Mouse (Mus musculus): ENCODE results near the gene Pkm.

The Pkm gene

DNA sequence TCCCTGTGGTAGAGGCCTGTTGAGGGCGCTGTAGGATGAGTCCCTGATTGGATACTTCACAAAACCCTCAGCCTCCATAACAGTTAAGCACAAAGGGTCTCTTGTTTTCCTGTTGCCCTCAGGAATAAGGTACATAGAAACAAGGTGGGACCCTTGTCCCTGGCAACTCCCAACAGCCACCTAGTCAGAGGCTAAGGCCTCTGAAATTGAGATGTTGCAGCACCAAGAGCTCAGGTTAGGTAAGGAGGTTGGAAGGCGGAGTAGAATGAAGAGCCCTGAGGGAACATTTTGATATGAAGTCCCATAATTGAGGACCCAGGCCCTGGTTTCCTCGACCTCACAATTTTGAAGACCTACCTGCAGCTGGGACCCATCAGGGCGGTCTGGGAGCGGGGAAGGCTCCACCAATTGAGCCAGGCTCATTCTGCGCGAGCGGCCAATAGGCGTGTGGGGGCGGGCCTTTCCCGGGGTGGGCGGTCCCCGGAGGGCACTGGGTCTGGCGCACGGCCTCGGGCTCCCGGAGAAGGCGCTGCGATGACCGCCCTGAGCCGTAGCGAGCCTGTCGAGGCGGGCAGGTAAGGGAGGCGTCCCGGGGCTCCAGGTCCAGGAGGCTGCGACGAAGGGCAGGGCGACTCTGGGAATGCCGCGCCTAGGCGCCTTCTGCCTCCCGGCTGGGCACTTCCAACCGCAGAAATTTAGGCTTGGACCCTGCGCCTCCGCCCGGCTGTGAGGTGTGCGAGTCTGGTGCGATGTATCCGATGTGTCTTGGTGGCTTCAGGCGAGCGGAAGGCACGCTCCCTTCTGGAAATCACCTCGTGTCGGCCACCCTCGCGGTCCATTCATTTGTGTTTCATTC lies 23.7 kb downstream of the Pkm start, which contains the start of gene Gramd2:
Gene Gramd2 (plus strand): TSS at position 467 of the 856 bp plus-strand sequence.
- CTCF ChIA-PET: interaction anchor here in 3 of 4 experiments (0.5 to 2.3 kb wide), 13 partner anchors 10 to 408 kb away, joined by 3 to 13 read pairs (median 4); partner anchors contain the start of gene Pkm (in 1 of the 3)
- POLR2A ChIA-PET: interaction anchor here (0.6 to 38.3 kb wide), 44 partner anchors 7 to 405 kb away, joined by 3 to 1470 read pairs (median 4); partner anchors contain the start of genes Pkm (in 3 of the 4), Celf6 (in 2 of the 4), Adpgk (in 1 of the 4) and Arih1 (in 1 of the 4)

DNA sequence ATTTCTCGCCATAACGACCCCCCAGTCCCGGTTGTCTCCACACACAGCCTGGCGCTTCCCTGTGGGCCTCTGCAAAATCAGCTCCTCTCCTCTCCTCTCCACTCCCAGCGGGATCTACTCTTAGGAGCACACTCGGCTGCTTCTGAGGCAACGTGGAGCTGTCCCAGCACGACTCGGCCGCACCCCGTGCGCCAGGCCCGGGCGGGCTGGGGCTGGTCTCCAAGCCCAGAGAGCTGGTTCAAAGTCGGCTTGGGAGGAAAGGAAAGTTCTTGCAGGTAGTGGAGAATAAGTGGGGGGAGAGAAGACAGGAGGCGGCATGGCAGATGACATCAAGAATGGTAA lies 24.3 kb downstream of the Pkm start:
- CTCF ChIA-PET: interaction anchor here in 1 of 4 experiments (0.5 to 2.3 kb wide), 7 partner anchors 11 to 1008 kb away, joined by 3 to 13 read pairs (median 4); partner anchors contain the start of genes Lrrc49 and Pkm
- POLR2A ChIA-PET: interaction anchor here (0.7 to 38.3 kb wide), 37 partner anchors 8 to 406 kb away, joined by 3 to 1470 read pairs (median 4); partner anchors contain the start of genes Pkm (in 4 of the 4), Celf6 (in 2 of the 4), Adpgk (in 1 of the 4) and Hexa (in 1 of the 4)

DNA sequence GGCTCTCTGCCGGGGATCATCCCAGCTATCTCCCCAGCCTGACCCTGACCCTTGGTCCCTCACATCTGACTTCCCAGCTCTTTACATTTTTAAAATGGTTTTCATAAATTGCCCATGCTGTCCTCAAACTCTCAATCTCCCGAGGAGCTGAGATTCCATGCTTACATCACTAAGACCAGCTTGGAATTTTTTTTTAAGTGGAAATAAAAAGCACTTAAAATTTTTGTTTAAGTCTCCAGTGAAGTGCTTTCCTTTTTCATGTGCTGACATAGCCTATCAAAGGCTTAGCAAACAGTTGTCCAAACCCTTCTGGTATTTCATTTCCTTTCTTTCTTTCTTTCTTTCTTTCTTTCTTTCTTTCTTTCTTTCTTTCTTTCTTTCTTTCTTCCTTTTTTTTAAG lies 27.9 kb downstream of the Pkm start:
- POLR2A ChIA-PET: interaction anchor here in 3 of 4 experiments (0.6 to 38.3 kb wide), 7 partner anchors 8 to 26 kb away, joined by 3 to 1470 read pairs (median 6); partner anchors contain the start of gene Pkm (in 2 of the 3)
- CTCF ChIA-PET: interaction anchor here in 2 of 4 experiments (0.6 kb wide), 3 partner anchors 30 to 467 kb away, joined by 3 to 5 read pairs (median 3); no protein-coding TSS in a partner anchor

DNA sequence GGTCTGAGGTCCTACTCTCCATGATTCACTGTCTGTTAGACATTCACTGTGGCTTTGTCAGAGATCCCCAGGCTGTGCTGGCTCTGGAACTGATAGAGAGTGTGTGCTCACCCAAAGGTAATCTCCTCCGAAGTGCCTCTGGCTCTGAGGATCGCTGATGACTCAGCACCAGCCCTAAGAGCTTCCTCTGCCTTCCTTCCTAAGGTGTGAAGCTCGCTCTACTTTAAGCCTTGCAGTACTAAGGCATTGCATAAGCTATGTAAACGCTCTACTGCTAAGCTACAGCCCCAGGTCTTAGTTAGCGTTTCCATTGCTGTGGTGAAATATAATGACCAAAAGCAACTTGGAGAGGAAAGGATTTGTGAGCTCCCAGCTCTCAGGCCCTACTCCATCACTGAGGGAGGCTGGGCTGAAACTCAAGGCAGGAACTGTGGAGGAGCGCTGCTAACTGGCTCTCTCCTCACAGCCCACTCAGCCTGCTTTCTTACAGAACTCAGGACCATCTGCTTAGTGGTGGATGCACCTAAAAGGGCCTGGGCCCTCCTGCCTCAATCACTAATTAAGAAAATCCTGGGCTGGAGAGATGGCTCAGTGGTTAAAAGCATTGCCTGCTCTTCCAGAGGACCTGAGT lies 31.4 kb downstream of the Pkm start:
- ChIA-PET CTCF (interaction anchor here in 1 of 4 experiments (1.1 to 1.4 kb wide), 2 partner anchors 14 to 95 kb away, joined by 3 read pairs; no protein-coding TSS in a partner anchor), POLR2A (interaction anchor here (0.6 to 38.3 kb wide), 19 partner anchors 9 to 253 kb away, joined by 3 to 1470 read pairs (median 3); partner anchors contain the start of genes Pkm (in 2 of the 4), Gramd2 (in 1 of the 4), Myo9a (in 1 of the 4) and Senp8 (in 1 of the 4))

- CTCF ChIA-PET: interaction anchor here in 1 of 4 experiments (0.6 to 1.3 kb wide), 3 partner anchors 9 to 268 kb away, joined by 3 to 4 read pairs (median 4); no protein-coding TSS in a partner anchor
- POLR2A ChIA-PET: interaction anchor here (0.6 to 38.3 kb wide), 23 partner anchors 10 to 265 kb away, joined by 3 to 1470 read pairs (median 4); partner anchors contain the start of genes Gramd2 (in 2 of the 4), Pkm (in 2 of the 4), Myo9a (in 1 of the 4) and Senp8 (in 1 of the 4)
Measured at GRCm38 (mm10) chr9:59691635-59692094, 35.5 kb downstream of the Pkm start.

- CTCF ChIA-PET: interaction anchor here in 2 of 4 experiments (0.5 to 1.3 kb wide), 4 partner anchors 9 to 267 kb away, joined by 3 to 5 read pairs (median 4); no protein-coding TSS in a partner anchor
- POLR2A ChIA-PET: interaction anchor here (0.6 to 38.3 kb wide), 19 partner anchors 10 to 264 kb away, joined by 3 to 1470 read pairs (median 4); partner anchors contain the start of genes Gramd2 (in 2 of the 4), Pkm (in 2 of the 4), Myo9a (in 1 of the 4) and Senp8 (in 1 of the 4)
Measured at GRCm38 (mm10) chr9:59692145-59692544, 36.0 kb downstream of the Pkm start.

- CTCF ChIA-PET: interaction anchor here in 1 of 4 experiments (1.2 kb wide), 1 partner anchor 29 kb away, joined by 3 read pairs; no protein-coding TSS in a partner anchor
- POLR2A ChIA-PET: interaction anchor here (0.8 to 38.3 kb wide), 11 partner anchors 9 to 38 kb away, joined by 3 to 1470 read pairs (median 3); partner anchors contain the start of genes Pkm (in 3 of the 4) and Gramd2 (in 2 of the 4)
Measured at GRCm38 (mm10) chr9:59694571-59695450, 38.6 kb downstream of the Pkm start.

GRCm38 (mm10) chr9:59695451-59695813 lies 39.3 kb downstream of the Pkm start:
- POLR2A ChIA-PET: interaction anchor here (0.5 to 38.3 kb wide), 12 partner anchors 9 to 78 kb away, joined by 3 to 1470 read pairs (median 3); partner anchors contain the start of genes Pkm (in 3 of the 4) and Gramd2 (in 2 of the 4)
- CTCF ChIA-PET: interaction anchor here in 2 of 4 experiments (0.9 to 1.2 kb wide), 2 partner anchors 29 to 274 kb away, joined by 3 read pairs; no protein-coding TSS in a partner anchor

DNA sequence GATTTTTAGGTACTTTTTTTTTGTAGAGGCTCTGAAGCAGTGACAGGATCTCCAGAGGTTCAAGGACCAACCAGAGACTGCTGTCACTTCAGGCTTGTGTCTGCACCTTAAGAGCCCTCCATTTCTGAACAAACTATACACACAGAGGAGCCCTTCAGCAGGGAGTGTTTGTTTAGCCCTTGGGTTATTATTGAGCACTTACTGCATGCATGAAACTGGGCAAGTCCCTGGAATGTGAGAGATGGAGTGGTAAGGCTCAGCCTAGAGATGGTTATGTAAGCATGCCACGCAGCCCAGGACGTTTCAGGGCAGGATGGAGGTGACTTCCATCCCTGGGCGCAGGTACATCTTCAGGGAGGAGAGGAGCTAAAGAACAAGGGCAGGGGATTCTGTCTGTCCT lies 40.2 kb downstream of the Pkm start:
- POLR2A ChIA-PET: interaction anchor here in 2 of 4 experiments (1.0 to 38.3 kb wide), 7 partner anchors 8 to 55 kb away, joined by 3 to 1470 read pairs (median 8); partner anchors contain the start of genes Pkm (in 2 of the 2), Gramd2 (in 1 of the 2), Myo9a (in 1 of the 2) and Senp8 (in 1 of the 2)
- CTCF ChIA-PET: interaction anchor here in 1 of 4 experiments (0.9 kb wide), 1 partner anchor 273 kb away, joined by 3 read pairs; no protein-coding TSS in a partner anchor

DNA sequence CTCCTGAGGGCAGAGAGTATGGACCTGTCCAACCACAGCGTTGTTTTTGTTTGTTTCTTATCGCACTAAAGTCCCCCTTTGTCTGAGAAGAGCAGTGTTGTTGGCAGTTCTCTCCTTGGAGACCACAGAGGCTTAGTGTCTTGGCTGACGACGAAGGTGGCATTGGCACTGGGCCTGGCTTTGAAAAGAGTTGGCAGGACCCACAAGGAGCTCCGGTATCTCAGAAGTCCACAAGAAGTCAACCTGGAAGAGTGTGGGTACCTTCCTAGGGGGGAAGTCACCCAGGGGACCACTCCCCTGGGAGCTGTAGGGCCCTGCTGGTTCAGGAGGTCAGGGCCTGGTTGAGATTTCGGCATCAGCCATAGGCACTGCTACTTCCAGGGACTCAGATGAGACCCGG lies 44.9 kb downstream of the Pkm start:
- CTCF ChIA-PET: interaction anchor here in 1 of 4 experiments (1.0 kb wide), 1 partner anchor 13 kb away, joined by 3 read pairs; no protein-coding TSS in a partner anchor
- POLR2A ChIA-PET: interaction anchor here in 3 of 4 experiments (0.5 to 4.5 kb wide), 11 partner anchors 7 to 586 kb away, joined by 3 to 27 read pairs (median 5); partner anchors contain the start of genes Gramd2 (in 2 of the 3) and Pkm (in 2 of the 3)

GRCm38 (mm10) chr9:59703099-59703498 lies 46.9 kb downstream of the Pkm start:
- ChIA-PET POLR2A (interaction anchor here in 2 of 4 experiments (0.9 to 4.5 kb wide), 5 partner anchors 11 to 45 kb away, joined by 3 to 27 read pairs (median 4); partner anchors contain the start of gene Pkm (in 1 of the 2)), CTCF (no interaction called here)

- ChIA-PET CTCF (interaction anchor here in 2 of 4 experiments (0.6 to 1.8 kb wide), 4 partner anchors 9 to 48 kb away, joined by 3 to 5 read pairs (median 4); no protein-coding TSS in a partner anchor), POLR2A (interaction anchor here (0.6 to 4.2 kb wide), 32 partner anchors 9 to 1076 kb away, joined by 3 to 36 read pairs (median 3); partner anchors contain the start of genes Gramd2 (in 2 of the 4), Pkm (in 2 of the 4), Adpgk (in 1 of the 4) and Celf6 (in 1 of the 4))
Measured at GRCm38 (mm10) chr9:59706850-59707825, 51.0 kb downstream of the Pkm start.

DNA sequence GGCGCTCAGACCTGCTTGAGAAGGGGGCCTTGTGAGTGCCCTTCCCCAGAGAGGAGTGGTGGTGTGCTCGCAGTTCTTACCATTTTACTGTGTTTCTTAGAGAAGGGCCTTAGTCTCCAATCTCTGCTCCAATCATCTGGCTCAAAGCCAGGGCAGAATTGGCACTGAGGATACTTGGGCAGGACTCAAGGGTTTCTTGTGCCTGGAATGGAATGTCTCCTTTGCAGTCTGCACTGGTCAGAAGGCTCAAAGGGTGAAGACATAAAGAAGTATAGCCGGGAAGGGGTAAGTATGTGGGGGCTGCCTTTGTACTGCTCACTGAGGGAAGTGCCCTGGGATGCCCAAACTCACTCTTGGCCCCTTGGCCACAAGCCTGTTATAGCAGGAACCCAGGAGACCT lies 53.1 kb downstream of the Pkm start:
- ChIA-PET CTCF (no interaction called here), POLR2A (interaction anchor here in 3 of 4 experiments (0.5 to 4.2 kb wide), 6 partner anchors 9 to 571 kb away, joined by 3 to 36 read pairs (median 4); partner anchors contain the start of genes Gramd2 (in 1 of the 3) and Pkm (in 1 of the 3))

- POLR2A ChIA-PET: interaction anchor here in 2 of 4 experiments (0.6 to 1.7 kb wide), 10 partner anchors 9 to 60 kb away, joined by 3 to 6 read pairs (median 3); partner anchors contain the start of genes Gramd2 (in 1 of the 2) and Pkm (in 1 of the 2)
- CTCF ChIA-PET: interaction anchor here in 2 of 4 experiments (0.7 to 1.7 kb wide), 7 partner anchors 9 to 249 kb away, joined by 3 to 5 read pairs (median 3); partner anchors contain the start of genes Myo9a (in 1 of the 2) and Senp8 (in 1 of the 2)
Measured at GRCm38 (mm10) chr9:59716275-59716898, 60.2 kb downstream of the Pkm start.

All from embryonic stem cell, embryonic (primary cell).